ENCODE assay signal across 8 mouse cellular contexts in genomic region chr9:107676302-107676701, GRCm38 (mm10). TPM values are rescaled to one million over a fixed set of nuclear protein-coding genes. Genes with fewer than 3 reads are reported as not detected.
DNase-seq lines count a peak whose midpoint lies in the region; ATAC-seq and TF ChIP-seq lines count a peak whose summit lies in the region.

No protein-coding gene starts in this region.

- DNase-seq in left cerebral cortex, adult 2 months (ENCODE audit: extremely low spot score in 1 of 2, low spot score in 2 of 2), result no peak
- no peak for DNase-seq in left cerebral cortex, adult 11 months (ENCODE audit: low spot score)
- DNase-seq in midbrain, postnatal 0 days (ENCODE audit: low spot score), result no peak
- no peak for DNase-seq in frontal cortex, postnatal 25 days (ENCODE audit: low spot score in 2 of 2)
- DNase-seq in adrenal gland, adult 2 months, result no peak
- DNase-seq in ovary, adult 18-20 months (ENCODE audit: low spot score), result no peak

- peak overlapping the region; percentile 57 for H3K4me2 ChIP-seq in embryonic facial prominence, embryonic 12.5 days (replicated peaks)
- H3K4me2 ChIP-seq in intestine, embryonic 15.5 days (replicated peaks), result peak overlapping the region; percentile 75
- peak overlapping the region; percentile 70 for H3K4me2 ChIP-seq in midbrain, postnatal 0 days (ENCODE audit: low read depth, low read length, poor library complexity, severe bottlenecking)

- TF ChIP-seq CTCF in left cerebral cortex, adult 2 months (IDR thresholded peaks at IDR 0.05), result no peak
- no peak for TF ChIP-seq CTCF in midbrain, postnatal 0 days (IDR thresholded peaks at IDR 0.05)

- H3K4me1 ChIP-seq in embryonic facial prominence, embryonic 12.5 days, result peaks cover 19% of the 10 kb centered on the region
- peaks cover 12% of the 10 kb centered on the region for H3K4me1 ChIP-seq in intestine, embryonic 15.5 days (replicated peaks)
- no peaks in the 10 kb centered on the region for H3K4me1 ChIP-seq in midbrain, postnatal 0 days (ENCODE audit: insufficient read depth, low read length)

- H3K27me3 ChIP-seq in embryonic facial prominence, embryonic 12.5 days, result peaks cover 32% of the 10 kb centered on the region
- peaks cover 32% of the 10 kb centered on the region for H3K27me3 ChIP-seq in intestine, embryonic 15.5 days (replicated peaks)
- peaks cover 12% of the 10 kb centered on the region; the same call in 1 of the 2 replicates for H3K27me3 ChIP-seq in midbrain, postnatal 0 days (ENCODE audit: insufficient read depth, low read length)

- peak overlapping the region; percentile 21; the same call in 1 of the 2 replicates for H3K9ac ChIP-seq in embryonic facial prominence, embryonic 12.5 days
- H3K9ac ChIP-seq in intestine, embryonic 15.5 days, result peak overlapping the region; percentile 29; the same call in 1 of the 2 replicates
- peak overlapping the region; percentile 55 for H3K9ac ChIP-seq in midbrain, postnatal 0 days (replicated peaks; ENCODE audit: low read length, poor library complexity, severe bottlenecking)

- WGBS in embryonic facial prominence, embryonic 12.5 days, result 1% methylated on average over 25 of the region's 25 CpGs
- 3% methylated on average over 25 of the region's 25 CpGs for WGBS in intestine, embryonic 15.5 days
- 1% methylated on average over 24 of the region's 25 CpGs for WGBS in midbrain, postnatal 0 days

- H3K4me3 ChIP-seq in left cerebral cortex, adult 2 months, result peak overlapping the region; percentile 46
- peak overlapping the region; percentile 29 for H3K4me3 ChIP-seq in embryonic facial prominence, embryonic 12.5 days
- H3K4me3 ChIP-seq in intestine, embryonic 15.5 days (replicated peaks), result peak overlapping the region; percentile 31
- peak overlapping the region; percentile 35 for H3K4me3 ChIP-seq in midbrain, postnatal 0 days (ENCODE audit: low read depth, low read length)

- 0 out of 2 replicates have a peak, but pooled peaks cover under 1% of the 10 kb centered on the region for H3K36me3 ChIP-seq in embryonic facial prominence, embryonic 12.5 days
- H3K36me3 ChIP-seq in intestine, embryonic 15.5 days, result no peaks in the 10 kb centered on the region
- H3K36me3 ChIP-seq in midbrain, postnatal 0 days (ENCODE audit: insufficient read depth, low read length), result no peaks in the 10 kb centered on the region

- ATAC-seq in embryonic facial prominence, embryonic 12.5 days (ENCODE audit: insufficient number of reproducible peaks, insufficient read depth, low FRiP score, low TSS enrichment), result no peak
- peak; percentile 40 for ATAC-seq in intestine, embryonic 15.5 days
- peak; percentile 28; the same call in 1 of the 2 replicates for ATAC-seq in midbrain, postnatal 0 days (ENCODE audit: low FRiP score)

- no peaks in the 10 kb centered on the region for H3K9me3 ChIP-seq in embryonic facial prominence, embryonic 12.5 days
- H3K9me3 ChIP-seq in intestine, embryonic 15.5 days, result no peaks in the 10 kb centered on the region
- no peaks in the 10 kb centered on the region for H3K9me3 ChIP-seq in midbrain, postnatal 0 days (ENCODE audit: low read length)

- intact Hi-C loops in left cerebral cortex, adult 2 months (cut with DNase I), result loop anchor here (1.0 to 2.0 kb wide), 2 partner anchors 31 to 32 kb away; no protein-coding TSS in a partner anchor

- no peak overlapping the region for H3K27ac ChIP-seq in left cerebral cortex, adult 2 months
- no peak overlapping the region for H3K27ac ChIP-seq in embryonic facial prominence, embryonic 12.5 days
- no peak overlapping the region for H3K27ac ChIP-seq in intestine, embryonic 15.5 days
- no peak overlapping the region for H3K27ac ChIP-seq in midbrain, postnatal 0 days (ENCODE audit: low read depth, low read length)

RNA-seq across cellular contexts. Expression of gene Gnat1, which starts 3.2 kb away (rescaled TPM):
- total RNA-seq in left cerebral cortex, adult 2 months (2021), result under 1 TPM in 1 of 2 experiments, not detected in 1; 0.18 TPM
- polyA plus RNA-seq in embryonic facial prominence, embryonic 12.5 days (2016; fragmentation: Nextera tagmentation; extraction: Ambion mirVana), result 1.4 and 3.0 TPM in 2 replicates
- polyA plus RNA-seq in intestine, embryonic 15.5 days (2015; fragmentation: Nextera tagmentation; extraction: Ambion mirVana), result 0.82 and 1.9 TPM in 2 replicates
- total RNA-seq in midbrain, postnatal 0 days (2014; rRNA removed), result 0.52 and 0.55 TPM in 2 replicates
- 2.3 and 2.6 TPM in 2 replicates for polyA plus RNA-seq in midbrain, postnatal 0 days (2015; fragmentation: Nextera tagmentation; extraction: Ambion mirVana)
- total RNA-seq in adrenal gland, adult 2 months (2021), result under 1 TPM in 1 of 2 experiments, not detected in 1; 0.37 TPM
- polyA plus RNA-seq in adrenal gland, adult 2 months (2012; rRNA removed), result 0.10 and 0.16 TPM in 2 replicates

RNA-seq across cellular contexts. Expression of gene Slc38a3, which starts 7.0 kb away (rescaled TPM):
- 10 to 100 TPM; 74.7 to 76.2 TPM for total RNA-seq in left cerebral cortex, adult 2 months (2021)
- 8.2 and 8.3 TPM in 2 replicates for polyA plus RNA-seq in embryonic facial prominence, embryonic 12.5 days (2016; fragmentation: Nextera tagmentation; extraction: Ambion mirVana)
- 8.4 and 16.0 TPM in 2 replicates for polyA plus RNA-seq in intestine, embryonic 15.5 days (2015; fragmentation: Nextera tagmentation; extraction: Ambion mirVana)
- 70.0 and 94.5 TPM in 2 replicates for total RNA-seq in midbrain, postnatal 0 days (2014; rRNA removed)
- 37.6 and 44.6 TPM in 2 replicates for polyA plus RNA-seq in midbrain, postnatal 0 days (2015; fragmentation: Nextera tagmentation; extraction: Ambion mirVana)
- 1 to 10 TPM in 1 of 2 experiments, under 1 TPM in 1; 0.48 to 2.7 TPM for total RNA-seq in adrenal gland, adult 2 months (2021)
- 1.7 and 4.1 TPM in 2 replicates for polyA plus RNA-seq in adrenal gland, adult 2 months (2012; rRNA removed)

RNA-seq across cellular contexts. Expression of gene Sema3f, which starts 34.0 kb away (rescaled TPM):
- 10 to 100 TPM; 17.3 to 17.7 TPM for total RNA-seq in left cerebral cortex, adult 2 months (2021)
- polyA plus RNA-seq in embryonic facial prominence, embryonic 12.5 days (2016; fragmentation: Nextera tagmentation; extraction: Ambion mirVana), result 52.4 and 53.1 TPM in 2 replicates
- polyA plus RNA-seq in intestine, embryonic 15.5 days (2015; fragmentation: Nextera tagmentation; extraction: Ambion mirVana), result 8.9 and 11.2 TPM in 2 replicates
- 115 and 120 TPM in 2 replicates for total RNA-seq in midbrain, postnatal 0 days (2014; rRNA removed)
- 13.5 and 14.1 TPM in 2 replicates for polyA plus RNA-seq in midbrain, postnatal 0 days (2015; fragmentation: Nextera tagmentation; extraction: Ambion mirVana)
- 10 to 100 TPM; 27.2 to 34.8 TPM for total RNA-seq in adrenal gland, adult 2 months (2021)
- polyA plus RNA-seq in adrenal gland, adult 2 months (2012; rRNA removed), result 95.1 and 106 TPM in 2 replicates

RNA-seq across cellular contexts. Expression of gene Gnai2, which starts 41.1 kb away (rescaled TPM):
- total RNA-seq in left cerebral cortex, adult 2 months (2021), result 100 to 1,000 TPM; 201 to 213 TPM
- 439 and 443 TPM in 2 replicates for polyA plus RNA-seq in embryonic facial prominence, embryonic 12.5 days (2016; fragmentation: Nextera tagmentation; extraction: Ambion mirVana)
- 334 and 335 TPM in 2 replicates for polyA plus RNA-seq in intestine, embryonic 15.5 days (2015; fragmentation: Nextera tagmentation; extraction: Ambion mirVana)
- total RNA-seq in midbrain, postnatal 0 days (2014; rRNA removed), result 224 and 241 TPM in 2 replicates
- 260 and 264 TPM in 2 replicates for polyA plus RNA-seq in midbrain, postnatal 0 days (2015; fragmentation: Nextera tagmentation; extraction: Ambion mirVana)
- 100 to 1,000 TPM; 198 to 278 TPM for total RNA-seq in adrenal gland, adult 2 months (2021)
- polyA plus RNA-seq in adrenal gland, adult 2 months (2012; rRNA removed), result 330 and 345 TPM in 2 replicates
